Mouse (Mus musculus) kidney, postnatal 25 days (tissue): Measurements from ENCODE around the gene Rnase12.
A peak's percentile ranks its signal among the peaks of the same experiment; 100 is the strongest.
"Not testable (repeated sequence)": the region's sequence is repeated elsewhere in the genome, so short reads cannot be mapped to it uniquely, and the experiment has no call there.

Experiments
- DNase-seq, 2 experiments: peaks; one replicate each; pipeline ENCODE4 v3.0.0; 2021; ENCODE audit warnings: mixed read lengths in 2 of 2

Gene Rnase12

GRCm38 (mm10) chr14:51014724-51015123, 42.7 kb downstream of the Rnase12 start:
- DNase-seq, result not testable (repeated sequence)

GRCm38 (mm10) chr14:51009572-51009971, 47.9 kb downstream of the Rnase12 start:
- no peak for DNase-seq

- no peak for DNase-seq
Observed at GRCm38 (mm10) chr14:51008781-51009180, 48.7 kb downstream of the Rnase12 start.

GRCm38 (mm10) chr14:51007914-51008713, 49.3 kb downstream of the Rnase12 start:
- peak; percentile 44 to 74 for DNase-seq

GRCm38 (mm10) chr14:51007152-51007801, 50.2 kb downstream of the Rnase12 start, which contains the start of gene Rnase10:
Gene Rnase10 (plus strand): TSS chr14:51007751.
- DNase-seq, result no peak
